Mouse (Mus musculus) intestine, postnatal 0 days (tissue): ENCODE data around the gene Fcgrt. TPM values are rescaled to one million over a fixed set of nuclear protein-coding genes. Genes with fewer than 3 reads are reported as not detected.

Source experiments
- ATAC-seq: fragments of 200-750 bp; cut with Nextera tagmentation; 2 replicates; pipeline ENCODE4 v1.8.0; 2017; ENCODE audit warnings: mild to moderate bottlenecking, moderate TSS enrichment, moderate library complexity
- H3K27ac ChIP-seq: fragments of 300-500 bp; sonication (generic); 2 replicates; pipeline ENCODE4 v1.5.1; 2014; ENCODE audit warnings: mild to moderate bottlenecking, low read depth, low read length, moderate library complexity
- H3K27me3 ChIP-seq: fragments of 300-500 bp; sonication (generic); replicated peaks from 2 replicates; pipeline ENCODE4 v1.6.1; 2014; ENCODE audit warnings: low read length, mixed read lengths; ENCODE audit not compliant: control insufficient read depth, insufficient read depth
- H3K36me3 ChIP-seq: fragments of 300-500 bp; sonication (generic); 2 replicates; pipeline ENCODE4 v1.6.1; 2014; ENCODE audit warnings: mild to moderate bottlenecking, moderate library complexity; ENCODE audit not compliant: control insufficient read depth, insufficient read depth
- H3K4me1 ChIP-seq: fragments of 300-500 bp; sonication (generic); replicated peaks from 2 replicates; pipeline ENCODE4 v1.6.1; 2014; ENCODE audit warnings: antibody characterized with exemption, low read length, mixed read lengths; ENCODE audit not compliant: control insufficient read depth, insufficient read depth
- H3K4me2 ChIP-seq: fragments of 300-500 bp; sonication (generic); replicated peaks from 2 replicates; pipeline ENCODE4 v1.6.1; 2014; ENCODE audit warnings: low read depth, mild to moderate bottlenecking, moderate library complexity
- H3K4me3 ChIP-seq: fragments of 300-500 bp; sonication (generic); 2 replicates; pipeline ENCODE4 v1.5.1; 2014; ENCODE audit warnings: low read depth, low read length
- H3K9ac ChIP-seq: fragments of 300-500 bp; sonication (generic); 2 replicates; pipeline ENCODE4 v1.6.1; 2014; ENCODE audit warnings: mild to moderate bottlenecking, low read depth, low read length
- H3K9me3 ChIP-seq: fragments of 300-500 bp; sonication (generic); 2 replicates; pipeline ENCODE4 v1.6.1; 2016; ENCODE audit warnings: mixed run types; ENCODE audit not compliant: control insufficient read depth
- CTCF ChIP-seq: sonication (generic); IDR thresholded peaks from 2 replicates; pipeline ENCODE4 v1.5.1; 2016; ENCODE audit warnings: low read depth, mild to moderate bottlenecking, control low read depth, antibody characterized with exemption, moderate library complexity
- WGBS: fragments of 180-500 bp; shearing (Covaris S2); extraction: QIAGEN DNeasy Blood & Tissue Kit; methylation state at CpG from one replicate; pipeline ENCODE4 v1.1.7; 2014; 5-methylcytosine and 5-hydroxymethylcytosine counted together
- microRNA counts: library from miRNA; unstranded; fragments of <30 nt; microRNA quantifications from one replicate; lab custom pipeline; 2016
- microRNA-seq: library from miRNA; unstranded; fragments of <30 nt; microRNA quantifications from one replicate; pipeline ENCODE4, GENCODE M21; 2016
- polyA plus RNA-seq: library from polyadenylated mRNA; unstranded; fragments of >200 nt; fragmentation: Nextera tagmentation; extraction: Ambion mirVana; gene quantifications from 2 replicates; pipeline ENCODE4 v1.2.1, GENCODE M21; 2015

Fcgrt gene
- polyA plus RNA-seq, 1 experiment from 2014 or later: 3,267 TPM

DNA sequence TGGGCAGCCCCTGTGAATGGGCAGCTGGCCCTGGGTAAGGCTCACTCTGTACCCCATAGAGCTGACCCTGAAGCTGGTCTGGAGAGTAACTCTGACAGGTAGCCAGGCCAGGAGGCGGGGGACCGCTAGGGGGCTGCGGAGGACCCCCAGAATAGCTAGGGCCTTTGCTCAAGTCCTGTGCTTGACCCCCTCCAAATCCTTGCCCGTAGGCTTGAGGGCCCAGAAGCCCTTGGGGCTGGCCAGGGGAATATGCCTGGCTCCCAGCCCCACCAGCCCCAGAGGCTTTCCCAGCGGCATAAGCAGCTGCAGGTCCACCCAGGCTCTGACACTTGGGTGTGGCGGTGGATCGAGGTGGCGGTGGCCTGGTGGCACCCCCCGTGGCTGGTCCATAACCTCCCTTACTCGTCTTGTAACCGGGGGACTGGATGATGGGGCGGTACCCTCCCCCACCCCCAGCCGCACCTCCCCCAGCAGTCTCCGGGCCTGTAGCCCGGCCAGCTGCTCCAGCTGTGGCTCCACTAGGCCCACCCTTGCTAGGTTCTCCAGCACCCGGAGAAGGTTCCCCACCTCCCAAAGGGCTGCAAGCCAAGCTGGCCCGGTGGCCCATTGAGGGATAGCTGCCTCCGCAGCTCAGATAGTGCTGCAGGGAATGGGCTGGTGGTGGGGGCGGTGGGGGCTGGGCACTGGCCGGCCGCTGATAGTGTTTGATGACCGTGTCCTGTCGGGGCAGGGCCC is 54.6 kb downstream of the Fcgrt start:
- no peak overlapping the region for H3K4me3 ChIP-seq
- peaks cover 4% of the 10 kb centered on the region; the same call in 1 of the 2 replicates for H3K4me1 ChIP-seq
- no peak overlapping the region for H3K4me2 ChIP-seq
- H3K9ac ChIP-seq: no peak overlapping the region
- no peaks in the 10 kb centered on the region for H3K9me3 ChIP-seq
- H3K36me3 ChIP-seq: peaks cover 56% of the 10 kb centered on the region
- no peak overlapping the region for H3K27ac ChIP-seq
- TF ChIP-seq CTCF: no peak
- WGBS: 93% methylated on average over 23 of the region's 23 CpGs
- H3K27me3 ChIP-seq: no peaks in the 10 kb centered on the region
- ATAC-seq: no peak

DNA sequence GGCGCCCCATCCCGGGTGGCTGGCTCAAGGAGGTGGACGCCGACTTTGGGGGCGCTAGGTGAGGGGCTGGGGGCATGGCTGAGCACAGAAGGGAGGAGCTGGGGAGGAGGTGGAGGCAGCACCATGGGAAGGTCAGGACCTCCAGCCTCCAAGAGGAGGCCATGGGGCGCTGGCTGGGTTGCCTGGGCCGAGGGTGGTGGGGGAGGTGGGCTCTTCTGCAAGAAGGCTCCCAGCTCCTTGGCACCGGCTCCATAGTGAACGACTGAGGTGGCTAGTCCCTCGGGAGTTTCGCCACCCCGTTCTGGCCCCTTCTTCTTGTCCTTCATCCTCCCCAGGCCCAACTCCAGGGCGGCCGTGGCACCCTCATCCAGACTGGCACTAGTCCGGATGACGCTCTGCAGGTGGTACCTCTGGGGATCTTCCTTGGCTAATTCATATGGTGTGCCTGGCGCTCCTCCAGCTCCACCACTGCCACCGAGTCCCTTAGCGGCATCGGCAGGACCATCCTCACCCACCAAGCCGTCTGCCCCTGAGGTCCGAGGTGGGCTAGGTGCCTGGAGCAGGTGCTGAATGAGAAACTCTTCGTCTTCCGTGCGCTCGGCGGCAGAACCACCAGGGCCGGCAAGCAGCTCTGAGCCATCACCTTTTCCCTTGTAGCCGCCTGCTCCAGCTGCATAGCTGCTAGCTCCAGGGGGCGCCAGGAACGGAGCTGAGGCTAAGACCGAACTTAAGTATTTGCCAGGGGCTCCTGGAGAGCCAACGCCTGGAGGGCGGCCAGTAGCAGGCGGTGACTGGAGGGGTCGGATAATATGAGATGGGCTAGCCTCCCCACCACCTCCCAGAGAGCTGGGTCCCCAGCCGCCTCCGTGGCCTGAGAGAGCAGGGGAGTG is 55.4 kb downstream of the Fcgrt start:
- Histone ChIP-seq H3K4me1 (0 out of 2 replicates have a peak, but pooled peaks cover 4% of the 10 kb centered on the region), H3K4me2 (no peak overlapping the region), H3K9ac (no peak overlapping the region), H3K9me3 (no peaks in the 10 kb centered on the region), H3K4me3 (no peak overlapping the region), H3K36me3 (peaks cover 64% of the 10 kb centered on the region), H3K27ac (no peak overlapping the region), H3K27me3 (no peaks in the 10 kb centered on the region)
- 91% methylated on average over 38 of the region's 38 CpGs for WGBS
- no peak for ATAC-seq
- TF ChIP-seq CTCF: peak; percentile 19; the same call in 1 of the 2 replicates

DNA sequence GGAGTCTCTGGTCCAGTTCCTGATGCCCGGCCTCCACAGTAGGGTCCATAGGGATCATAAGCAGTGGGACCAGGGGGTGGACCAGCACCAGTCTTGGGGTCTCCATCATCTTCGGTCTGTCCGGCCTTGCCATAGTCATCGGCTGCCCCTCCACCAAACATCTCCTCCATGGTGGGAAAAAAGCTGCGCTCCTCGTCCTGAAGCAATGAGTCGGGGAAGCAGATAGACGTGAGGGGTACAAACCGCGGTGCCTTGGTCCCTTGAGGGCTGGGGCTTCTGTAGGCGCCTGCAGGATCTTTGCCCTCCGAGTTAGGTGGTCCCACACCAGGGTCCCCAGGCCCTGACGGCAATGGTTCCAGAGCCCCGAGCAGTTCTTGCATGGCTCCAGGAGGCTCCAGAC is 56.2 kb downstream of the Fcgrt start:
- no peak overlapping the region for H3K4me3 ChIP-seq
- no peaks in the 10 kb centered on the region for H3K9me3 ChIP-seq
- H3K27me3 ChIP-seq: no peaks in the 10 kb centered on the region
- H3K36me3 ChIP-seq: peaks cover 71% of the 10 kb centered on the region
- no peak overlapping the region for H3K27ac ChIP-seq
- no peak overlapping the region for H3K4me2 ChIP-seq
- H3K9ac ChIP-seq: no peak overlapping the region
- 0 out of 2 replicates have a peak, but pooled peaks cover 4% of the 10 kb centered on the region for H3K4me1 ChIP-seq
- 97% methylated on average over 14 of the region's 14 CpGs for WGBS
- no peak for ATAC-seq
- TF ChIP-seq CTCF: no peak

DNA sequence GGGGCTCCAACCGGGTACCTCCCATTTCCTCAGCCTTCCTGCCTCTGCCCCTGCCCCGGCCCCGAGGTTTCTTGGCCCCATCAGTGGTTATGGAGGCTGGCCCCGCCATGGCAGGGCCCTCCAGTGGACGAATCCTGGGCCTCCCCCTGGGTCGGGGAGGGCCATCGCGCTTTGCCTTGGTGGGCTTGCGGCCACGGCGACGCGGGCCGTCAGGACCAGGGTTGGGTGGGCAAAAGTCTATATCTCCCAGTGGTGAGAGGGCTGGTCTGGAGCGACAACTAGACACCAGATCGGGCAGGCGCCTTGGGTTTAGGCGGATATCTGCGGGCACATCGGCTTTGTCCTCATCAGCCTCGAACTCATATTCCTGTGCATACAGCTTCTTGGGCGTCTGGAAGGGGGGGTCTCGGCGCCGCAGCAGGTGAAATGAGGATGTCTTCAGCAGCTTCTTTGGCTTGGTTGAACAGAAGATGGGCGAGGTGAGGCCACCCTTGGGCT is 56.7 kb downstream of the Fcgrt start:
- H3K36me3 ChIP-seq: peaks cover 72% of the 10 kb centered on the region
- H3K27ac ChIP-seq: no peak overlapping the region; the same call in 1 of the 2 replicates
- no peaks in the 10 kb centered on the region for H3K9me3 ChIP-seq
- 94% methylated on average over 26 of the region's 26 CpGs for WGBS
- 0 out of 2 replicates have a peak, but pooled peaks cover 4% of the 10 kb centered on the region for H3K4me1 ChIP-seq
- H3K9ac ChIP-seq: no peak overlapping the region
- no peak for ATAC-seq
- no peak for TF ChIP-seq CTCF
- no peak overlapping the region for H3K4me3 ChIP-seq
- no peaks in the 10 kb centered on the region for H3K27me3 ChIP-seq
- H3K4me2 ChIP-seq: no peak overlapping the region

DNA sequence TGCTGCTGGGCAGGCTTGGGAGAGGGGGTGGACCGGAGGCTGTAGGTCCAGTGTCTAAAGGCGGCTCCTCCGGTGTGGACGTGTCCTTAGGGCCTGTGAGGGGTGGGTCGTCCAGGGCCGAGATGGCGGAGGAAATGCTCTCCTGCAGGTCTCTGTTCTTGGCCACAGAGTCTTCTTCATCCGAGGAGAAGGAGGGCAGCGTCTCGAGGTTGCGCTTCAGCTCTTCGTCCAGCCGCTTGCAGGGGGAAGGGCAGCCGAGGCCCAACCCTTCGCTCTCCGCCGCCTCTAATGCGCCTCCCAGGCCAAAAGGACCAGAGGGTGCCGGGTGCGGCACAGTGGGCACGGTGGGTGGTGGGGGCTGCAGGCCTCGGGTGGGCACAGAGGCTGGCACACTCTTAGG is 57.9 kb downstream of the Fcgrt start:
- 96% methylated on average over 22 of the region's 22 CpGs for WGBS
- H3K9me3 ChIP-seq: no peaks in the 10 kb centered on the region
- H3K9ac ChIP-seq: no peak overlapping the region
- H3K36me3 ChIP-seq: peaks cover 82% of the 10 kb centered on the region
- no peaks in the 10 kb centered on the region for H3K4me1 ChIP-seq
- no peak for ATAC-seq
- H3K27ac ChIP-seq: no peak overlapping the region
- H3K4me2 ChIP-seq: no peak overlapping the region
- TF ChIP-seq CTCF: no peak
- no peak overlapping the region for H3K4me3 ChIP-seq
- H3K27me3 ChIP-seq: no peaks in the 10 kb centered on the region

DNA sequence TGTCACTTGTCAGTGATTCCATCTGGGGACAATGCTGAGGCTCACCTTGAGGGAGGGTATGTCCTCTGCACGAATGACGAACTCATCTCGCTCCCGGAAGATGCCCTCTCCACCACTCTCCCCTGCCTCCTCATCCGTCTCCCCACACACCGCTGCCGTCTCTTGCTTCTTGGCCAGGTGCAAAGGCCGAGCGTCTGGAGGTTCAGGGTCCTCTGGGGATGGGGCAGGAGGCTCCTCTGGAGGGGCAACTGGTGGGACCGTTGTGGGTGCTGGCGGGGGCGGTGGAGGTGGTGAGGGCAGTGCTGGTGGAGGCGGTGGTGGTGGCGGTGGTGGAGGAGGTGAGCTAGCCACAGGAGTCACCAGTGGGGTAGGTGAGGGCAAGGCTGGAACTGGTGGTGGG is 60.3 kb downstream of the Fcgrt start:
- ATAC-seq: no peak
- H3K4me1 ChIP-seq: no peaks in the 10 kb centered on the region
- no peak overlapping the region for H3K9ac ChIP-seq
- peaks cover 76% of the 10 kb centered on the region for H3K36me3 ChIP-seq
- no peak for TF ChIP-seq CTCF
- peak overlapping the region; percentile 15; the same call in 1 of the 2 replicates for H3K27ac ChIP-seq
- H3K4me2 ChIP-seq: no peak overlapping the region
- no peak overlapping the region for H3K4me3 ChIP-seq
- H3K27me3 ChIP-seq: no peaks in the 10 kb centered on the region
- 93% methylated on average over 14 of the region's 14 CpGs for WGBS
- no peaks in the 10 kb centered on the region for H3K9me3 ChIP-seq

MicroRNA genes within 50 kb of the gene (microRNA counts, 519-probe panel; counts per million panel counts)
- 3,903 counts per million, percentile 55 among the panel's probes with 10 or more counts for microRNA mmu-miR-150 (lab: Ali Mortazavi, UCI)

Small RNA genes within 50 kb of the gene (microRNA-seq; reads per million reads assigned to microRNA genes)
- gene Mir150 (78.8 reads per million, percentile 44 among the genes with 10 or more reads in this experiment), gene Mir5121 (13.3 reads per million, percentile 24 among the genes with 10 or more reads in this experiment)

Other genes starting within 250 kb of the Fcgrt start
- gene Pnkp, start 246.7 kb downstream of the Fcgrt start, polyA plus RNA-seq: 27.7 and 32.0 TPM in 2 replicates
- gene Ptov1, start 234.1 kb downstream of the Fcgrt start, polyA plus RNA-seq: 112 and 114 TPM in 2 replicates
- gene Med25, start 211.1 kb downstream of the Fcgrt start, polyA plus RNA-seq: 60.0 and 62.9 TPM in 2 replicates
- 11.1 and 12.1 TPM in 2 replicates for gene Fuz, start 207.8 kb downstream of the Fcgrt start, polyA plus RNA-seq
- 42.8 and 44.1 TPM in 2 replicates for gene Ap2a1, start 174.4 kb downstream of the Fcgrt start, polyA plus RNA-seq
- gene Tsks, start 160.6 kb downstream of the Fcgrt start, polyA plus RNA-seq: 0.13 TPM in 1 of 2 replicates, not detected in the other
- 3.5 and 4.5 TPM in 2 replicates for gene Cpt1c, start 129.0 kb downstream of the Fcgrt start, polyA plus RNA-seq
- gene Prmt1, start 117.3 kb downstream of the Fcgrt start, polyA plus RNA-seq: 124 and 130 TPM in 2 replicates
- gene Irf3, start 106.2 kb downstream of the Fcgrt start, polyA plus RNA-seq: 53.2 and 56.4 TPM in 2 replicates
- gene Bcl2l12, start 105.1 kb downstream of the Fcgrt start, polyA plus RNA-seq: 18.3 and 19.6 TPM in 2 replicates
- gene Scaf1, start 87.5 kb downstream of the Fcgrt start, polyA plus RNA-seq: 21.7 and 22.6 TPM in 2 replicates
- gene Rras, start 85.9 kb downstream of the Fcgrt start, polyA plus RNA-seq: 94.6 and 100 TPM in 2 replicates
- gene Prr12, start 51.0 kb downstream of the Fcgrt start, polyA plus RNA-seq: 2.4 and 2.6 TPM in 2 replicates
- 38.9 and 40.5 TPM in 2 replicates for gene Nosip, start 41.4 kb downstream of the Fcgrt start, polyA plus RNA-seq
- 56.8 and 59.0 TPM in 2 replicates for gene Prrg2, start 41.2 kb downstream of the Fcgrt start, polyA plus RNA-seq
- gene Rcn3, start 11.6 kb downstream of the Fcgrt start, polyA plus RNA-seq: 81.8 and 85.6 TPM in 2 replicates
- 1,691 and 1,755 TPM in 2 replicates for gene Rps11, start 20.6 kb upstream of the Fcgrt start, polyA plus RNA-seq
- gene Rpl13a, start 24.9 kb upstream of the Fcgrt start, polyA plus RNA-seq: 1,616 and 1,752 TPM in 2 replicates
- gene Gm45713, start 32.4 kb upstream of the Fcgrt start, polyA plus RNA-seq: 0.70 and 0.82 TPM in 2 replicates
- 2.1 and 2.7 TPM in 2 replicates for gene Flt3l, start 32.6 kb upstream of the Fcgrt start, polyA plus RNA-seq
- gene Pih1d1, start 50.5 kb upstream of the Fcgrt start, polyA plus RNA-seq: 63.6 and 64.7 TPM in 2 replicates
- gene Aldh16a1, start 50.7 kb upstream of the Fcgrt start, polyA plus RNA-seq: 86.8 and 102 TPM in 2 replicates
- gene Slc17a7, start 60.1 kb upstream of the Fcgrt start, polyA plus RNA-seq: not detected in 2 replicates
- gene Gfy, start 75.7 kb upstream of the Fcgrt start, polyA plus RNA-seq: not detected in 2 replicates
- not detected in 2 replicates for gene Pth2, start 77.1 kb upstream of the Fcgrt start, polyA plus RNA-seq
- 0.07 TPM in 1 of 2 replicates, not detected in the other for gene Ccdc155, start 101.0 kb upstream of the Fcgrt start, polyA plus RNA-seq
- gene Dkkl1, start 108.3 kb upstream of the Fcgrt start, polyA plus RNA-seq: 0.47 and 0.55 TPM in 2 replicates
- gene Tead2, start 111.9 kb upstream of the Fcgrt start, polyA plus RNA-seq: 18.7 and 20.8 TPM in 2 replicates
- gene Cd37, start 135.3 kb upstream of the Fcgrt start, polyA plus RNA-seq: 1.6 and 2.3 TPM in 2 replicates
- gene Slc6a16, start 137.2 kb upstream of the Fcgrt start, polyA plus RNA-seq: not detected in 2 replicates
- gene Slc6a21, start 173.7 kb upstream of the Fcgrt start, polyA plus RNA-seq: not detected in 2 replicates
- gene Trpm4, start 229.9 kb upstream of the Fcgrt start, polyA plus RNA-seq: 49.4 and 55.1 TPM in 2 replicates
- 0.76 and 0.88 TPM in 2 replicates for gene Hrc, start 231.4 kb upstream of the Fcgrt start, polyA plus RNA-seq